Mouse (Mus musculus) heart, postnatal 4 days (tissue): ENCODE data around the gene Trim67. TPM values are rescaled to one million over a fixed set of nuclear protein-coding genes. Genes with fewer than 3 reads are reported as not detected.

Experiments used
- total RNA-seq, 2 experiments: library from RNA; stranded (reverse); gene quantifications; 2 replicates each; pipeline ENCODE4 v1.2.3; 2021

Trim67 gene
- total RNA-seq, 2 experiments from 2014 or later: 0.20 to 0.33 TPM

Other genes starting within 250 kb of the Trim67 start
- 1 to 10 TPM; 7.4 to 7.6 TPM for gene Agt, start 223.4 kb upstream of the Trim67 start, total RNA-seq
- under 1 TPM in 1 of 2 experiments, not detected in 1; 0.11 TPM for gene Capn9, start 217.0 kb upstream of the Trim67 start, total RNA-seq
- 100 to 1,000 TPM; 173 to 189 TPM for gene 2310022B05Rik, start 129.7 kb upstream of the Trim67 start, total RNA-seq
- gene Ttc13, start 71.1 kb upstream of the Trim67 start, total RNA-seq: 10 to 100 TPM; 24.0 to 25.3 TPM
- gene Arv1, start 71.0 kb upstream of the Trim67 start, total RNA-seq: 10 to 100 TPM in 1 of 2 experiments, 1 to 10 TPM in 1; 9.7 to 10.8 TPM
- gene Fam89a, start 41.3 kb upstream of the Trim67 start, total RNA-seq: 1 to 10 TPM; 1.0 to 1.7 TPM
- gene Gnpat, start 69.9 kb downstream of the Trim67 start, total RNA-seq: 100 to 1,000 TPM; 112 to 115 TPM
- gene 2810004N23Rik, start 70.0 kb downstream of the Trim67 start, total RNA-seq: 10 to 100 TPM; 44.0 to 46.1 TPM
- 10 to 100 TPM; 15.6 to 16.9 TPM for gene Exoc8, start 104.6 kb downstream of the Trim67 start, total RNA-seq
- gene Sprtn, start 104.8 kb downstream of the Trim67 start, total RNA-seq: 10 to 100 TPM; 19.4 to 21.3 TPM
- gene Egln1, start 156.2 kb downstream of the Trim67 start, total RNA-seq: 100 to 1,000 TPM; 112 to 115 TPM
- gene Tsnax, start 219.9 kb downstream of the Trim67 start, total RNA-seq: 10 to 100 TPM; 71.1 to 77.9 TPM